Mouse (Mus musculus): ENCODE data around the gene Ly6g5b. TPM values are rescaled to one million over a fixed set of nuclear protein-coding genes. Genes with fewer than 3 reads are reported as not detected.
A peak's percentile ranks its signal among the peaks of the same experiment; 100 is the strongest.
"Not testable (repeated sequence)": the region's sequence is repeated elsewhere in the genome, so short reads cannot be mapped to it uniquely, and the experiment has no call there.

Ly6g5b gene
- total and polyA plus RNA-seq, 3 experiments, result 0.35 to 0.36 TPM; not detected in 1

- no peaks in the 10 kb centered on the region for H3K36me3 ChIP-seq (ENCODE audit: control insufficient read depth, insufficient read depth, low read length)
- no peak overlapping the region for H3K9ac ChIP-seq (ENCODE audit: low read depth, low read length)
- H3K27me3 ChIP-seq (ENCODE audit: control insufficient read depth, insufficient read depth, low read length), result no peaks in the 10 kb centered on the region
- peaks cover under 1% of the 10 kb centered on the region for H3K79me2 ChIP-seq (replicated peaks; ENCODE audit: control insufficient read depth, insufficient read depth, low read length)
- DNase-seq, result no peak
- H3K4me3 ChIP-seq, result no peak overlapping the region
- H3K27ac ChIP-seq, result no peak overlapping the region
- 0 out of 2 replicates have a peak, but pooled peaks cover 2% of the 10 kb centered on the region for H3K4me1 ChIP-seq (ENCODE audit: control insufficient read depth, insufficient read depth, low read length)
- intact Hi-C loops (cut with DNase I), result no loop called here
- TF ChIP-seq EP300 (IDR thresholded peaks at IDR 0.05; ENCODE audit: insufficient read depth, low read depth, low read length) (no peak), CTCF (IDR thresholded peaks at IDR 0.05) (no peak), POLR2A (IDR thresholded peaks at IDR 0.05; ENCODE audit: insufficient read depth, low read depth, low read length) (no peak)
- WGBS, result 83% methylated on average over 8 of the region's 8 CpGs
These were observed 15.8 kb upstream of the Ly6g5b start for GRCm38 (mm10) chr17:35131038-35131437.

- TF ChIP-seq CTCF (IDR thresholded peaks at IDR 0.05), result no peak
- TF ChIP-seq POLR2A (IDR thresholded peaks at IDR 0.05; ENCODE audit: insufficient read depth, low read depth, low read length), result no peak
- TF ChIP-seq EP300 (IDR thresholded peaks at IDR 0.05; ENCODE audit: insufficient read depth, low read depth, low read length), result no peak
- H3K4me3 ChIP-seq, result no peak overlapping the region
- no peaks in the 10 kb centered on the region for H3K79me2 ChIP-seq (replicated peaks; ENCODE audit: control insufficient read depth, insufficient read depth, low read length)
- H3K4me1 ChIP-seq (ENCODE audit: control insufficient read depth, insufficient read depth, low read length), result peaks cover 4% of the 10 kb centered on the region
- 63% methylated on average over 11 of the region's 11 CpGs for WGBS
- no peaks in the 10 kb centered on the region for H3K36me3 ChIP-seq (ENCODE audit: control insufficient read depth, insufficient read depth, low read length)
- H3K27me3 ChIP-seq (ENCODE audit: control insufficient read depth, insufficient read depth, low read length), result no peaks in the 10 kb centered on the region
- no peak for DNase-seq
- H3K9ac ChIP-seq (ENCODE audit: low read depth, low read length), result no peak overlapping the region
- H3K27ac ChIP-seq, result no peak overlapping the region
- intact Hi-C loops (cut with DNase I), result loop anchor here (5.0 kb wide), 1 partner anchor 33 kb away; the partner anchor contains the start of gene Prrc2a
These were observed 13.8 kb upstream of the Ly6g5b start for GRCm38 (mm10) chr17:35128996-35129395.

GRCm38 (mm10) chr17:35127017-35127416 is 11.8 kb upstream of the Ly6g5b start:
- Histone ChIP-seq H3K4me3 (peak overlapping the region; percentile 78), H3K4me1 (ENCODE audit: control insufficient read depth, insufficient read depth, low read length) (peaks cover 4% of the 10 kb centered on the region), H3K27me3 (ENCODE audit: control insufficient read depth, insufficient read depth, low read length) (no peaks in the 10 kb centered on the region), H3K9ac (ENCODE audit: low read depth, low read length) (peak overlapping the region; percentile 88), H3K79me2 (replicated peaks; ENCODE audit: control insufficient read depth, insufficient read depth, low read length) (no peaks in the 10 kb centered on the region), H3K36me3 (ENCODE audit: control insufficient read depth, insufficient read depth, low read length) (no peaks in the 10 kb centered on the region), H3K27ac (peak overlapping the region; percentile 90)
- 44% methylated on average over 13 of the region's 13 CpGs for WGBS
- no peak for DNase-seq
- intact Hi-C loops (cut with DNase I), result loop anchor here (5.0 kb wide), 1 partner anchor 35 kb away; the partner anchor contains the start of gene Prrc2a
- TF ChIP-seq EP300 (IDR thresholded peaks at IDR 0.05; ENCODE audit: insufficient read depth, low read depth, low read length), result no peak
- no peak for TF ChIP-seq CTCF (IDR thresholded peaks at IDR 0.05)
- no peak for TF ChIP-seq POLR2A (IDR thresholded peaks at IDR 0.05; ENCODE audit: insufficient read depth, low read depth, low read length)

- peak within 1 kb of the TSS; percentile 88 for H3K9ac ChIP-seq (ENCODE audit: low read depth, low read length)
- peak within 1 kb of the TSS; percentile 78 for H3K4me3 ChIP-seq
- H3K4me1 ChIP-seq (ENCODE audit: control insufficient read depth, insufficient read depth, low read length), result peaks cover 7% of the 10 kb centered on the region
- H3K79me2 ChIP-seq (replicated peaks; ENCODE audit: control insufficient read depth, insufficient read depth, low read length), result no peaks in the 10 kb centered on the region
- H3K36me3 ChIP-seq (ENCODE audit: control insufficient read depth, insufficient read depth, low read length), result no peaks in the 10 kb centered on the region
- no peaks in the 10 kb centered on the region for H3K27me3 ChIP-seq (ENCODE audit: control insufficient read depth, insufficient read depth, low read length)
- TF ChIP-seq POLR2A (IDR thresholded peaks at IDR 0.05; ENCODE audit: insufficient read depth, low read depth, low read length) (peak; percentile 84), CTCF (IDR thresholded peaks at IDR 0.05) (no peak), EP300 (IDR thresholded peaks at IDR 0.05; ENCODE audit: insufficient read depth, low read depth, low read length) (0 out of 2 replicates have a peak, but pooled peaks have one; percentile 6)
- intact Hi-C loops (cut with DNase I), result loop anchor here (5.0 kb wide), 1 partner anchor 36 kb away; the partner anchor contains the start of gene Prrc2a
- H3K27ac ChIP-seq, result peak within 1 kb of the TSS; percentile 90
- peak; percentile 86 to 88 for DNase-seq
- under 1% methylated on average over 36 of the region's 36 CpGs for WGBS
These were observed 11.0 kb upstream of the Ly6g5b start, which contains the start of gene D17H6S53E for GRCm38 (mm10) chr17:35126206-35126611. Gene D17H6S53E (plus strand): TSS chr17:35126373.

GRCm38 (mm10) chr17:35125578-35125977 is 10.3 kb upstream of the Ly6g5b start:
- Histone ChIP-seq H3K9ac (ENCODE audit: low read depth, low read length) (peak overlapping the region; percentile 88), H3K4me1 (ENCODE audit: control insufficient read depth, insufficient read depth, low read length) (peaks cover 7% of the 10 kb centered on the region), H3K27ac (peak overlapping the region; percentile 90), H3K36me3 (ENCODE audit: control insufficient read depth, insufficient read depth, low read length) (no peaks in the 10 kb centered on the region), H3K79me2 (replicated peaks; ENCODE audit: control insufficient read depth, insufficient read depth, low read length) (peaks cover 2% of the 10 kb centered on the region; the same call in 1 of the 2 replicates), H3K4me3 (peak overlapping the region; percentile 78), H3K27me3 (ENCODE audit: control insufficient read depth, insufficient read depth, low read length) (no peaks in the 10 kb centered on the region)
- DNase-seq, result no peak
- WGBS, result 31% methylated on average over 6 of the region's 6 CpGs
- TF ChIP-seq CTCF (IDR thresholded peaks at IDR 0.05) (no peak), POLR2A (IDR thresholded peaks at IDR 0.05; ENCODE audit: insufficient read depth, low read depth, low read length) (no peak), EP300 (IDR thresholded peaks at IDR 0.05; ENCODE audit: insufficient read depth, low read depth, low read length) (no peak)
- intact Hi-C loops (cut with DNase I), result loop anchor here (5.0 kb wide), 1 partner anchor 37 kb away; the partner anchor contains the start of gene Prrc2a

GRCm38 (mm10) chr17:35125081-35125480 is 9.9 kb upstream of the Ly6g5b start:
- peak overlapping the region; percentile 90; the same call in 1 of the 2 replicates for H3K27ac ChIP-seq
- H3K27me3 ChIP-seq (ENCODE audit: control insufficient read depth, insufficient read depth, low read length), result no peaks in the 10 kb centered on the region
- 97% methylated on average over 1 of the region's 1 CpGs for WGBS
- H3K79me2 ChIP-seq (replicated peaks; ENCODE audit: control insufficient read depth, insufficient read depth, low read length), result peaks cover 5% of the 10 kb centered on the region; the same call in 1 of the 2 replicates
- no peak for DNase-seq
- H3K4me1 ChIP-seq (ENCODE audit: control insufficient read depth, insufficient read depth, low read length), result peaks cover 9% of the 10 kb centered on the region
- intact Hi-C loops (cut with DNase I), result loop anchor here (5.0 kb wide), 1 partner anchor 37 kb away; the partner anchor contains the start of gene Prrc2a
- peaks cover 2% of the 10 kb centered on the region for H3K36me3 ChIP-seq (ENCODE audit: control insufficient read depth, insufficient read depth, low read length)
- H3K9ac ChIP-seq (ENCODE audit: low read depth, low read length), result no peak overlapping the region
- H3K4me3 ChIP-seq, result no peak overlapping the region
- TF ChIP-seq EP300 (IDR thresholded peaks at IDR 0.05; ENCODE audit: insufficient read depth, low read depth, low read length) (no peak), CTCF (IDR thresholded peaks at IDR 0.05) (no peak), POLR2A (IDR thresholded peaks at IDR 0.05; ENCODE audit: insufficient read depth, low read depth, low read length) (no peak)

- intact Hi-C loops (cut with DNase I), result loop anchor here (5.0 kb wide), 1 partner anchor 113 kb away; the partner anchor contains the start of gene Nfkbil1
- not testable (repeated sequence) for H3K4me1 ChIP-seq (ENCODE audit: control insufficient read depth, insufficient read depth, low read length); H3K9ac ChIP-seq (ENCODE audit: low read depth, low read length)
These were observed 9.2 kb upstream of the Ly6g5b start for GRCm38 (mm10) chr17:35124261-35124896.

GRCm38 (mm10) chr17:35123287-35123686 is 8.1 kb upstream of the Ly6g5b start:
- not testable (repeated sequence) for H3K9ac ChIP-seq (ENCODE audit: low read depth, low read length); H3K27ac ChIP-seq; H3K4me1 ChIP-seq (ENCODE audit: control insufficient read depth, insufficient read depth, low read length); DNase-seq; H3K79me2 ChIP-seq (replicated peaks; ENCODE audit: control insufficient read depth, insufficient read depth, low read length); H3K4me3 ChIP-seq; H3K27me3 ChIP-seq (ENCODE audit: control insufficient read depth, insufficient read depth, low read length); H3K36me3 ChIP-seq (ENCODE audit: control insufficient read depth, insufficient read depth, low read length)
- intact Hi-C loops (cut with DNase I), result loop anchor here (5.0 kb wide), 1 partner anchor 114 kb away; the partner anchor contains the start of gene Nfkbil1
- WGBS, result 90% methylated on average over 9 of the region's 9 CpGs

More at GRCm38 (mm10) chr17:35124261-35124896, 9.2 kb upstream of the Ly6g5b start:
- not testable (repeated sequence) for H3K27me3 ChIP-seq (ENCODE audit: control insufficient read depth, insufficient read depth, low read length); H3K27ac ChIP-seq; H3K4me3 ChIP-seq; DNase-seq; H3K79me2 ChIP-seq (replicated peaks; ENCODE audit: control insufficient read depth, insufficient read depth, low read length); H3K36me3 ChIP-seq (ENCODE audit: control insufficient read depth, insufficient read depth, low read length)
- WGBS, result 89% methylated on average over 12 of the region's 12 CpGs

All from heart, adult 2 months (tissue).